Mouse (Mus musculus) CD8-positive naive resting alpha-beta T cell, adult 2 months (primary cell): ENCODE measurements around the gene Abcg8.

Source experiments
- DNase-seq, 2 experiments: peaks; one replicate each; pipeline ENCODE4 v3.0.0; 2022; ENCODE audit warnings: low read depth in 2 of 2, low spot score in 2 of 2

The Abcg8 gene

DNA sequence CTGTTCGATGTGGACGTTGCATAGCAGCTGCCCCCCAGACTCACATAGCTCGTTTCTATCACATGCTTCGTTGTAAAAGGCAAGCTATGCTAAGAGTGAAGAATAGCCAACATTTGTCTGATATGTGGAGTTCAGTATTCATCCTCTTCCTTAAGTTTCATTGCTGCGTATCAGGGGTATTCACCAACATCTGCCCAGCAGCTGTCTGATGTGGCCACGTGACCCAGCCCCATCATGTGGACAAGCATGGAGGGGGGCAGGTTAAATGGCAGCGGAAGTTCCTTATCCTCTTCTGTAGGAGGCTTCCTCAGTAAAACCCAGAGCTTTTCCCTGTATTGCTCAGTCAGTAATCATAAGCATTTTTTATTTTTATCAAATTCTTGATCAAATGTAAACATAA lies 18.3 kb upstream of the Abcg8 start:
- no peak for DNase-seq

- DNase-seq: no peak
Measured at GRCm38 (mm10) chr17:84658195-84658594, 17.9 kb upstream of the Abcg8 start.

DNA sequence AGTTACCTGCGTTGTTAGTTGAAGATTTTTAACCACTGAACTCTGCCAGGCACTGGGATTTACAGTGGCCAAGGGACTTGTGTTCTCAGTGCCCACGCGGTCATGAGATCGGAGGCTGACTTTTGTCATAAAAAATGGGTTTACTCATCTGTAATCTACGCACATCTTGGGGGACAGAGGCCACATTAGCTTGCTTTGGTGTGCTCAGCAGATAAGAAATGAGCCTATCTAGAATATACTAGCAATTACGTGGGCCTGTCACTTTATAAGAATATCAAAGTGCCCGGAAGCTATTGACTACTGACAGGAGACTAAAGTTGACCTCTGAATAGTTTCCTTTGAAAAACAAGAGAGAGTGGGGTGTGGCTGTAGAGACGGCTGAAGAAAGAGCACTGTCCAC lies 17.2 kb upstream of the Abcg8 start:
- DNase-seq: no peak

DNA sequence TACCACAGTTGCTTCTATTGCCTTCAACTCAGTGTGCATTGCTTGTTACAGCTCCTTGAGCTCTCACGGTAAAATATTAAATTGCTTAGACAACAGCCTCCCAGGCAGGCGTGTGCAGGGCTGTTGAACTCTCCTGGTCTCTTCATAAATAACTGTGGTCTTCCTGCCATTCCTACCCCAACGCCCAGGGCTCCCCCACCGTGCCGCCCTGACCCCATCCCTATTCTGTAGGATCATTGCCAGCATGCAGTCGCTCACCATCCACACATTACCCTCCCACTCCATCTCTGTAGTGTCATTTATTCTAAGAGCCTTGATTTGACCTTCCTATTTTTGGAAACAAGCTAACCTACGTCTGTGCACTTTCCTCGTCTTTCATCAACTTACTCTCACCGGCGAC lies 11.0 kb upstream of the Abcg8 start:
- DNase-seq: no peak

- no peak for DNase-seq
Measured at GRCm38 (mm10) chr17:84665691-84666090, 10.4 kb upstream of the Abcg8 start.

DNA sequence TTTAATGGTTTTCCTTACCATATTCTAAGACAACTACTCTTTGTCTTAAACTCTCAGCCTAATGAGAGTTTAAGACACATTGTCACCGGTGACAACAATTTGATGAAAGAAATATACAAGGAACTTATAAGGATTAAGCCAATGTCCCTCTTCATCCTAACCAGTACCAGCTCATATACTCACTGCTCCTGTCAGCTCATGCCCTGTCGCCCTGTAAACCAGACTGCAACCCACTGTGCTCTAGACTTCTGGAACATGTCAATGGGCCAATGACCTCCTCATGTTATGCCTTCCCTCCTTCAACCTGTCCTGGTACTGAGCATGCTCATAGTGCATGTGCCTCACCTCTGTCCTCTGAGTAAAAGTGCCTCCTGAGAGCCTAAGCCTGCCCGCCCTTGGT lies 8.3 kb upstream of the Abcg8 start:
- DNase-seq: no peak

- no peak for DNase-seq
Measured at GRCm38 (mm10) chr17:84672376-84673369, 3.4 kb upstream of the Abcg8 start.

DNA sequence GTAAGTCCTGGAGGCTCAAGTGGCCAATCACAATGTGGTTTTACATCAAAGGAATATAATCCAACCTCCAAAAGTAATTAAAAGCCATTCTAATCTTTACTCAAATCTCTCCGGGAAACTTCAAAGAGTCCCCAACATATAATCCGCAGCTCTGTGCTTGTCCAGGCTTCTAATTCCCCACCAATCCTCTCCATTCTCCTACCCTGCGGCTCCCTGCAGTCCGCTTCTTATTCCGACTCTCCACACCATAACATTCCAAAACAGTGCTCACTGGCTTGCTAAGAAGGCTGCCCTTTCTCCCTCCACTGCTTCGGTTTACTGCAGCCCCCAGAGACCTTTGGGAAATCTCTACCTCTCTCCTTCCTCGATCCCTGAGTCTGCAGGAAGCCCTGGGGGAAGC lies 2.1 kb upstream of the Abcg8 start:
- DNase-seq: no peak

DNA sequence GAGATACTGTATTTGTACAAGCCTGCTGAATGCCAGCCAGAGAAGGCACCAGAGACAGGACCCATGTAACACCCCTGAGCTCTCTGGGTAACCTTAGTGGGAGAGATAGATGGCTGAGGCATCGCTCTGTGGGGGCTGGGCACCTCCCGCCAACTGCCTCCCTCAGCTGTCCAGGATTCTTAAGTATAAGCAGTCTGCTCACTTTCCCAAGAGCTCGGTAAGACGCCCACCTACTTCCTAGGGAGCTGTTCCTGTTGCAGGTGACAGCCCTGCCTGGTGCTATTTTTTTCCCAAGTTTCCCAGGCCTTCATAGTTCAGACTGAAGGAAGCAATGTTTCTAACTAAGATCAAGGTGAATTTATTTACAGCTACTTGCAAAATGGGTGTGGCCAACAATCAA lies 898 bp upstream of the Abcg8 start:
- no peak for DNase-seq

GRCm38 (mm10) chr17:84677595-84677994 lies 1.5 kb downstream of the Abcg8 start:
- no peak for DNase-seq

DNA sequence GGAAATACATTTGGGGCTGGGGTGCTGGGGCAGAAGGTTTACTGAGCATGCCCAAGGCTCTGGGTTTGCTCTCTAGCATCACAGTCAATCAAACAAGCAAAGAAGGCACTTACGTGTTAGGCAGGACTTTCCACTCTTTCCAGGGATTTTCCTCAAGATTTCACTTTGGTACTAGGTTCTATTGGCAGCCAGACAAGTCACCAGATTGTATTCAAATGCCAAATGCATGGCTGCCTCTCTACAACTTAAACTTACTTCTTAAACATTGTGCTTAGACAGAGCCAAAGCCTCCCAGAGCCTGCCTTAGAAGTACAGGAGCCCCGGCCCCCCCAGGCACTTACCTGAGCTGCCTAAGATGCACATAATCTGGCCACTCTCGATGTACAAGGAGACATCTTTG lies 5.6 kb downstream of the Abcg8 start:
- no peak for DNase-seq

DNA sequence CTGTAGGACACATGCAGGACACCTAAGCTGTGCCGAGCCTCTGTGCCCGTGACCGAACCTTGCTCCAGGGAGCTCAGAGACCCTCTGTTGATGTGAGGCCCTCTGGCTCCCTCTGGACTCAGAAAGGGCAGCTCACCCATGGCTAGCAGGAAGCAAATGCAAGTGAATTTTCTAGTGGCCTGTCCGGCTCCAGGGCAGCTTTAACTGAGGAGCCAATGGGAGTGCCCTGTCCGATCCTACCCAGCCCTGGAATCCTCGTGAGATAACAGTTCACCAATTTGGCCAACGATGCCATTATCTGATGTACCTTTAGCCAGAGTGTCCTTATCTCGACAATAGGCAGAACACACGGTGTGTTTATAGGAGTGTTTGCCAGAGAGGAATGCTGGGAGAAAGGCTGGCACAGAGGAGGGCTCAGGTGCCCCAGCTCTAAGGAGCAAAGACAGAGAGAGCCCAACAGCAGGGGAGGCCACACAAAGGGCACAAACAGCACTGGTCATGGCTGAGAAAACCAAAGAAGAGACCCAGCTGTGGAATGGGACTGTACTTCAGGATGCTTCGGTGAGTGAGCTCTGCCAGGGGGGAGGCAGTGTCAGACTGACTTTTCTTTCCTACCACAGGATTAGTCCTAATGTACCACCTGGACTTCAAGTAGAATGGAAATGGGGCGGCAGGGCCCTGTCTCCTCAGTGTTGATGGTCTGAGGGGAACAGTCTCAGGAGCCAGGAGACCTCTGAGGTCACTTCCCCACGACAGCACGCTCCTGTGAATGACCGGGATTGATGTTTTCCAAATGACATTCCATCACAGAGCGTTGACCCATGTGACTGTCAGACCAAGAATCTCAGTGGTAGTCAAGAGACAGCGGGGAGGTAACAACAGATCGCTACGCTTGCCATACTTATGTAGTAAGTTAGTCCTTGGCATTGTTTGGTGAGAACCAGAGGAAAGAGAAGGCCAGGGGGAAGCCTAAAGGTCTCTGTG lies 6.9 kb downstream of the Abcg8 start, which contains the start of gene Abcg5:
TSS of gene Abcg5 (minus strand) at position 278 of the 984 bp plus-strand sequence.
- DNase-seq: no peak

GRCm38 (mm10) chr17:84684284-84684683 lies 8.2 kb downstream of the Abcg8 start:
- DNase-seq: no peak

DNA sequence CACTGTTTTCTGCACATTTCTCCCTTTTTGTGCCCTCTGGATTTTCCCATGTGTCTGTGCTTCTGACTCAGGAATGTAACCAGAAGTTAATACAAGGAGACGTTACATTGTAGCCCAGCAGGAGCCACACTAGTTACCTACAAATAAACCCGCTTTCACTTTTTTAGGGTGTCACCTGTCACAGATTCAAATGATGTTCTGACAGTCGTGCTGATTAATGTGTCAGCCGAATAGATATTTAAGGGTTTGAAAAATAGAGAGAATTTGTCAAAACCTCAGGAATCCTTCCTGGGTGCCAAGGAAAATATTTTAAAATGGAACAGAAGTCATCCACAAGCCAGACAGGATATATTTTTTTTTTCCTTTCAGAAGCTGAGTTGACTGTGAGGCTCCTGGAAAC lies 9.2 kb downstream of the Abcg8 start:
- no peak for DNase-seq

DNA sequence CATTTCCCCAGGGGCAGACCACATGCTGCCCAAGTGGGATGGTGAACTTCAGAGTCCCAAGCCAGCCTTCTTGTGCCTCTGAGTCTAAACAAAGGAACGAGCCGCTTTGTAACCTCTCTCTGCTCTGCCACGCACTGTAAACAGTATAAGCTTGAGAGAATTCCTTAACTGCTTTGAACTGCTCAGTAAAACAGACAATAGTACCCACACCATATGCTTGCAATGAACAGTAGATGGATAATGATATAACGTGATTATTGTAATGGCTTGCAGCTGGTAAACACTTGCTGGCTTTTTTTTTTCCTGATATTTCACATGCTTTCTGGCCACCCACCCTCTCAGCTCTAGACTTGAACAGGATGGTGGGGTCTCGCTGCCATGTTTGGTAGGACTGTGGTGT lies 11.9 kb downstream of the Abcg8 start:
- no peak for DNase-seq

DNA sequence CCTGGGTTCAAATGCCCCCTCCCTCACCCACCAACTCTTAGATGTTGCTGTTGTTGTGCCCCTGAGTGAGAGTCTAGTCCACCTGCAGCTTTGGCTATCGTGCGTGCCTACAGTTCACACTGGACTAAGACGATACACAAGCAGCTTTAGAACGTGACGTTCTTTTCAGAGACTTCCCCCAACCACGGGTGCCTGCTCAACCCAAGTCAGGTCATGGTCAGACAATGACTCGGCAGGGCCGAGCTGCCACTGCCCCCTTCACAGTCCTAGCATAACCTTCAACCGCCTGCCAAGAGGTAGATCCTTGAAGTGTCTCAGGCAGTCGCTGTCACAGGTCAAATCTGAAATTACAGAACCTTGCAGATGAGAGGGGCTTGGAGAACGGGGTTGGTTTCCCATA lies 12.7 kb downstream of the Abcg8 start:
- DNase-seq: no peak

DNA sequence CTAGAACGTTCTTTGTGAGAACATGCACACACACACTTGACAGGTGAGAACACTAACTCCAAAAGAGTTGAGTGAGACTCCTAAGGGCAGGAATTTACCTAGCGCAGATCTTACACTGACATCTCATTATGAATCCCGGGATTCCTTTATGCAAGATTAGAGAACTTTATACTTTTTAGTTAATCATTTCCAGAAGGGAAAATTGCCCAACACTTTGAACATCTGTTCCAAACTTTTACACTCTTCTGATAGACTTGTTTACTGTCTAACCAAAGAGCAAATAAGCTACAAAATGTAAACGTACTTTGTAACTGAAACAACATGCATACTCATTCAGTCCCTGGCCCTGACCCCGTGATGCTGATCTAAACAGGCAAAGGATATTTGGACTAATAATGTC lies 13.2 kb downstream of the Abcg8 start:
- DNase-seq: no peak

GRCm38 (mm10) chr17:84690111-84690510 lies 14.0 kb downstream of the Abcg8 start:
- no peak for DNase-seq

- DNase-seq: no peak
Measured at GRCm38 (mm10) chr17:84693741-84694140, 17.6 kb downstream of the Abcg8 start.

GRCm38 (mm10) chr17:84696537-84696936 lies 20.4 kb downstream of the Abcg8 start:
- no peak for DNase-seq

DNA sequence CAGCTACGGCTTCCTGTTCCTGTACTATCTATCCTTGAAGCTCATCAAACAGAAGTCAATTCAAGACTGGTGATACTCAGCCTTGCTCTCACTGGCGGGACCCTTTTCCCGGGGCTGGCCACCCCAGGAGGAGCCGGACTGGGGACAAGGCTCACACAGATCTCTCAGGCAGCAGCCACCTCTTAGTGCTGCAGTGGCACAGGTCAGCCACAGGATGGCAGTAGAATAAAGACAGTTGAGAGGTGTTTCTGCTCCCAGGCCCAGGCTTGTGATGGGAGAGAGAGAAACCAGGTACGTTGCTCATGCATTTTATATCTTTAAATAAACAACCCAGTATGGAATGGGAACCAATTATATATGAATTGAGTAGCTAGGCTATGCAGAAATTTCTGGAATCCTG lies 22.6 kb downstream of the Abcg8 start:
- DNase-seq: peak; percentile 10 to 49

- DNase-seq: no peak
Measured at GRCm38 (mm10) chr17:84707407-84707806, 31.3 kb downstream of the Abcg8 start.
